Mouse (Mus musculus) embryo, embryonic 10 days (tissue): ENCODE measurements around the gene Tnpo3.

Source experiments
- DNase-seq: peaks from one replicate; pipeline ENCODE4 v3.0.0-alpha.2; 2015; ENCODE audit warnings: low spot score

Tnpo3 gene

DNA sequence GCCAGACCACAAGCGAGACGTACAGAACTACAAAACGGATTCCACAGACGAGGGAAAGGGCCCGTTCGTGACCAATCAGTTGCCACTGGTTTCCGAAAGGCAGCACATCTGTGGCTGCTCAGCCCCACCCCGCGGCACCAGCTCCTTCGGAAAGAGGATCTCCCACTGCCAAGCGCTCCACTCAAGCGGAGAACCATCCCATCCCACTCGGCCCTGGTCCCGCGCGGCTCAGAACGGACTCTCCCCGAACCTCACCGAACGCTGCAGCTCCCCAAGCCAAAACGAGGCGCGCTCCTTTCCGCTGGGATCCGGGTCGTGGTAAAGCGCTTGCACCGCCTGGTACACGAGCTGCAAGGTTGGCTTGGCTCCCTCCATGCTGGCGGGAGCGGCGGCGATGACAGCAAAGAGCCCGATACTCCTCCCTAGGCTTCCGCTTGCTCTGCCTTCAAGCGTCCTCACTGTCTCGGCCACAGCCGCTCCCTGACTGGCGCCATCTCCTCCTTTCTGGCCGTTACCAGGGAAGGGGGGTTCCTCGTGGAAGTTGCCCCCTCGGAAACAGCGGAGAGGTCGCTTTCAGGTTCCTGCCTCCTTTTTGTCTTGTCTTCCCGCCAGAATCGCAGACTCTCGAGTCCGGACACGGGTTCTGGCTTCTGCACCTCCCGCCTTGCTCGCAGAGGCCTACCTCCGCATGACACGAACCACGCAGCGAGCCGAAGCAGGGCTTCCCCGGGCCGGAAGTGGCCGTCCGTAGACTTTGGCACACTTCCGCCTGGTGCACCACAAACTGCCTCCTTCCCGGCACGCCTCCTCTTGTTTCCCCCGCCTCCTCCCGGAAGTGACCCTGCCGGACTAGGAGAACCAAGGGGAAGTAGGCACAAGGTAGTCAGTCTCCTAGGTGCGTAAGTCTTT is at the start of gene Tnpo3:
Gene Tnpo3 (minus strand): TSS at position 777 of the 909 bp plus-strand sequence.
- DNase-seq: peak; percentile 96

- DNase-seq: no peak
These were observed 49.2 kb upstream of the Tnpo3 start for GRCm38 (mm10) chr6:29658626-29659475.

- DNase-seq: no peak
These were observed 43.6 kb upstream of the Tnpo3 start for GRCm38 (mm10) chr6:29653271-29653670.

DNA sequence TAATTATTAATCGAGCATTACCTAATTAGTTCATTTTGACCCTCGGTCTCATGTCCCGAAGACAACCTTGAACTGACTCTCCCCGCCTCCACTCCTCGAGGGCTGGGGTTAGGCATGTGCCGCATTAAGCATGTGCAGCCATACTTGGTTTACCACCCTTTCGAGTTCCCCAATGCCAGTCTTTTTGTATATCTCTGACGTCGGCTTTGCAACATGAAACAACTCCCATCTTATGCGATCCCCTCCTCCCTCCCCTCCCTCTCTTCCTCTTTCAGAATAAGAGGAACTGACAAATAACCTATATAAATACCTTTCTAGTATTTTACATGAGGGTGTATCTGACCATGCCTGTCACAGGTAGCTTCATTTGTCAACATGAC is 40.5 kb upstream of the Tnpo3 start:
- no peak for DNase-seq

- DNase-seq: peak; percentile 93
These were observed 39.9 kb upstream of the Tnpo3 start for GRCm38 (mm10) chr6:29649494-29650169.

DNA sequence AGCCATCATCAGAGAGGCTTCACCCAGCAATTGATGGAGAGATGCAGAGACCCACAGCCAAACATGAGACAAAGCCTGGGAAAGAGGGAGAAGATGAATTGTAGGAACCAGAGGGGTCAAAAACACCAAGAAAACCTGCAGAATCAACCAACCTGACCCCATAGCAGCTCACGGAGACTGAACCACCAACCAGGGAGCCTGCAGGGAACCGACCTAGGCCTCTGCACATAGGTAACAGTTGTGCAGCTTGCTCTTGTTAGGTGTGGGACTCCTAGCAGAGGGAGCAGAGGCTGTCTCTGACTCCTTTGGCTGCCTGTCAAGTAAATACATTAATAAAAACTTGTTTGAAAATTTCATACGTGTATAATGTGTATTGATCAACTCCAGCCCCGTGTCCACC is 32.1 kb upstream of the Tnpo3 start:
- DNase-seq: no peak

DNA sequence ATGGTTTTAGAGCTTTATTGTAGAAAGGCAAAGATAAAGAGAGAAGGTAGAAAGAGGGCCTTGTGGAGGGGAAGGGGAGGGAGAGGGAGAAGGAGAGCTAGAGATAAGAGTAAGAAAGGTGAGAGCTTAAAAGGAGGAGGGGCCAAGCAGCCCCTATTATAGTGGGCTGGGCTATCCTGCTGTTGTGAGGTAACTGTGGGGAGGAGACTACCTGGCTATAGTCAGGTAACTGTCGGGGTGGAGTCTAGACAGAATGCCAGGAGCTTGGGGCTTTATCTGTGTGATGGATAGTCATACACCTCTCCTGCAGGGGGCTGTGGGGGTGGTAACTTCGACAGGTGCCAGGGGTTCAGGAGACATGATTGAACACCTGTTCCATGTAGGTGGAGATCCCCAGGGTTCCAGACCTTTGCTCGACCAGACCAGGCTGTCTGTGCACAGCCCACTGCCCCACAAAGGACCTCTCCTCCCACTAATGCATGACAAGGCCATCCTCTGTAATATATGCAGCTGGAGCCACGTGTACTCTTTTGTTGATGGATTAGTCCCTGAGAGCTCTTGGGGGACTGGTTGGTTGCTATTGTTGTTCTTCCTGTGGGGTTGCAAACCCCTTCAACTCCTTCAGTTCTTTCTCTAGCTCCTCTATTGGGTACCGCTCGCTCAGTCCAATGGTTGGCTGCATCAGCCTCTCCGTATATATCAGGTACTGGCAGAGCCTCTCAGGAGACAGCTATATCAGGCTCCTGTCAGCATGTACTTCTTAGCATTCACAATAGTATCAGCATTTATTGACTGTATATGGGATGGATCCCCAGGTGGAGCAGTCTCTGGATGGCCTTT is 30.1 kb upstream of the Tnpo3 start:
- no peak for DNase-seq

DNA sequence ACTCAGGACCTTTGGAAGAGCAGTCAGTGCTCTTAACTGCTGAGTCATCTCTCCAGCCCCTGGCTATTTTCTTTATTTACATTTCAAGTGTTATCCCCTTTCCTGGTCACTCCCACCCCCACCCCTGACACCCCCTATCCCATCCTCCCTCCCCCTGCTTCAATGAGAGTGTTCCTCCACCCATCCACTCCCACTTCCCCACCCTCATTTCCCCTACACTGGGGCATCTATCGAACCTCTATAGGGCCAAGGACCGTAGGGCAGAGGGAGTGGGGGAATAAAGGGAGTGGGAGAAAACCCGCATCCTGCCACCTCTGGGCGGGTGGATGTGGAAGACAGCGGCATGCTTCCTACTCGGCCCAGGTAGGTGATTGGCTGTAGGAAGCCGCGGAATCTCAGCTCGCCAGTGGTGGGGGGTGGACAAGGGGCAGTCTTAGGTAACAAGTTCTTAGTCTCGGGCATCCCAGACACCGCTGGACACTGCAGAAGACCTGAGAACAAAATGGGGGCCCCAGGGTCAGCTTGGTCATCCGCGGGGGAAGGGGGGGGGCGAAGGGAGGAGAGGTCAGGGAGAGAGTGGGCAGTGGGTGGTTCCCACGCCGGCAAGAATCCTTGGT is 29.3 kb upstream of the Tnpo3 start:
- no peak for DNase-seq

DNA sequence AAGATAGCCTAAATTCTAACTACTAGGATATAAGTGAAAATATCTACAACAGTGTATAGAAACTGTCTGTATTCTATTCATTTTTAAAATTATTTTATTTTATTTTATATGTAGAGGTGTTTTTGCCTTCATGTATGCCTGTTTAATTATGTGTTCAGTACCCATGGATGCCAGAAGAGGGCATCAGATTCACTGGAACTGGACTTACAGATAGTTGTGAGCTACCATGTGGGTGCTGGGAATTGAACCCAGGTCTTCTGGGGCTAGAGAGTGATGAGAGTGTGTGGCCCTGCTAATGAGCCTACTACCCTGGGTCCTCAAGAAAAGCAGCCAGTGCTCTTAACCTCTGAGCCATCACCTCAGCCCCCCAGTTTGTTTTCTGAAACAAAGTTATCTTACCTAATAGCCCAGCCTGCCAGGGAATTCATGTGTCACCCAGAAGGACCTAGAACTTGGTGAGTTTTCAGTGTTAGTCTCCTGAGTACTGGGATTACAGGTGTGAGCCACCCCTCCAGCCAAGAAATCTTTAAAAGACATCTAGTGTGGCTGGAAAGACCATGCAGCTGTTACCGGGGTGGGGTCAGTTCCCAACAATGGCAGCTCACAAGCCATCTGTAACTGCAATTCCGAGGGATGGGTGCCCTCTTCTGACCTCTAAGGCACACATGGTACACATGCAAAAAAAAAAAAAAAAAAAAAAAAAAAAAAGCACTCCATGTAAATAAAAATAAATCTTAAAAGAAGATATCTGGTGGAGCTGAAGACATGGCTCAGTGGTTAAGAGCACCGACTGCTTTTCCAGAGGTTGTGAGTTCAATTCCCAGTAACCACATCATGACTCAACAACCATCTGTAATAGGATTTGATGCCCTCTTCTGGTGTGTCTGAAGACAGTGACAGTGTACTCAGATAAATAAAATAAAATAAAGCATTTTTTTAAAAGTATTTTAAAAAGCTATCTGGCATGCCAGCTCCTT is 28.0 kb upstream of the Tnpo3 start:
- DNase-seq: no peak

- no peak for DNase-seq
These were observed 26.8 kb upstream of the Tnpo3 start for GRCm38 (mm10) chr6:29636322-29637092.

DNA sequence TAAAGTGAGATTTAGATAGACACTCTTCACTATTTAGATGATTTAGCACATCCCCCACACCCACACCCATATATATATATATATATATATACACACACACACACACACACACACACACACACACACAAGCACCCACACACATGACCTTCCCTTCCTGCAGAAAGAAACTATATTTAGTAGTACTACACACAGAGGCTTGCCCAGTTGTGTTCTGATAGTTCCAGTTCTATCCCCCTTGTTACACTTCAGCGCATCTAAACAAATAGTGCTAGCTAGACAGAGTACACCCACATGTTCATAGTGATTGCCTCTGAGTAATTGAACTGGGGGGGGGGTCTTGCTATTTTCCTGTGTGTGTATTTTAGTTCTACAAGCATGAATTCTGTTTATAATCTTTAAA is 24.9 kb upstream of the Tnpo3 start:
- no peak for DNase-seq

- DNase-seq: no peak
These were observed 23.0 kb upstream of the Tnpo3 start for GRCm38 (mm10) chr6:29632552-29633292.

DNA sequence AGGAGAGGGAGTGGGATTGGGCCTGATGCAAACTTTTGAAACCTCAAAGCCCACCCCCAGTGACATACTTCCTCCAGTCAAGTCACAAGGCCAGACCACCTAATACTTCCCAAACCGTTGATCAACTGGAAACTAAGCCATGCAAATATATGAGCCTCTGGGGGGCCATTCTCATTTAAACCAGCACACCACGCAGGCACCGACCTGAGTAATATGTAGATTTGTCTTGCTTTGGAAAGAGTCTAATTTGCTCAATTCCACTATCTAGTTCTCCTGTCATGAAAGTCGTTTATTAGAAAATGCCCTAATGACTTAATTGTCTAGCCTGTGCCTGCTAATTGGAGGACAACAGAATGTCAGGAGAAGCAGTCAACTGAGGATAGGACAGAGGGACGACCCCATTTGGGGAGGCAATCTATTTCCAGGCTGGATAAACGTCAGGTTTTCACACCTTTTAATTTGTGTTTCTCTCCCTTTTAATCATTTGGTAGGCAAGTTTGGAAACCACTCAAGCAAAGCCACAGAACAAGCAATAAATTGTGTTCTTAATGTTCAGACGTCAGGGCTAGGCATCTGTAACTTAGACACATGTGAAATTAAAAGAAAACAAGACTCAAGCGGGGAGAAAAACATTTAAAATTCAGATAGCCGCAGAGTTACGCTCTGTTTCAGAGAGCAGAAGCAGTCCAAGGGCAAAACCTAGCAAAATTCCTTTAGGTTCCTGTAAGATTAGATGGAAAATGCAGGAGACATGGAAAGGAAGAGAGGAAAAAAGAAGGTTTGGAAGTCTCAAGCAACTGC is 22.3 kb upstream of the Tnpo3 start:
- DNase-seq: no peak

DNA sequence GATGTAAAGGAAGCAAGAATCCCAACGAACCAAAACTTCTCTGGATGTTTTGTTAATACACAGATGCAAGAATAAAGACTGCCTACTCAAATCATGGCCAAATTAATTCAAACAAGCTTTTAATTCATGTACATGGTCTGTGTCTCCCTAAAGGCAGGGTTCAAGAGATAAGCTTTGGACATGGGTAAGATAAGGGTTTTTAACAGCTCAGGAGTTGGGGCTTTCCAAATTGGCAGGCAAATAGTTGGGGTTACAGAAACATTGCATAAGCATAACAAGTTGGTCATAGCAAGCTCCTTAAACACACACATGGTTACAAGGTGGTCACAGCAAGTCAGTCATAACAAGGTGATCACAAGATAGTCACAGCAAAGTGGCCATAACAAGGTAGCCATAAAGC is 20.5 kb upstream of the Tnpo3 start:
- no peak for DNase-seq

DNA sequence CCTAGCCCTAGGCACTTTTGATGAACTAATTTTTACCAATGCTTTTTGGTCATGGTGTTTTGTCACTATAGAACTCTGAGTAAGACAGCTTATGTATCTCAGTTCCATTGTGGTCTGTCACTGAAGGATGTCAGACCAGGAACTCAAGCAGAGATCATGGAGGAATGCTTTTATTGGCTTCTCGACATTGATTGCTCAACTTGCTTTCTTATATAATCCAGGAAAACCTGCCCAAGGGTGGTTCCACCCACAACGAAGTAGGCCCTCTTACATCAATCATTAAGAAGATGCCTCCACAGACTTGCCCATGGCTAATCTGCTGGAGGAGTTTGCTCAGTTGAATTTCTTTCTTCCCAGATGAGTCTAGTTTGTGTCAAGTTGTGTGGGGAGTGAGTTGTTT is 18.1 kb upstream of the Tnpo3 start:
- DNase-seq: no peak

- DNase-seq: no peak
These were observed 14.2 kb upstream of the Tnpo3 start for GRCm38 (mm10) chr6:29623857-29624256.

GRCm38 (mm10) chr6:29622273-29622672 is 12.6 kb upstream of the Tnpo3 start:
- DNase-seq: no peak
